Mouse (Mus musculus) heart, postnatal 4 days (tissue): ENCODE measurements at regions not wholly inside any gene's neighbourhood (a gene's known extent, or its start where the extent isn't known, plus 50 kb on each side); places are given as distances from the start of the nearest gene placed in this dataset.

Experiments
- DNase-seq: peaks from one replicate; pipeline ENCODE4 v3.0.0; 2021

DNA sequence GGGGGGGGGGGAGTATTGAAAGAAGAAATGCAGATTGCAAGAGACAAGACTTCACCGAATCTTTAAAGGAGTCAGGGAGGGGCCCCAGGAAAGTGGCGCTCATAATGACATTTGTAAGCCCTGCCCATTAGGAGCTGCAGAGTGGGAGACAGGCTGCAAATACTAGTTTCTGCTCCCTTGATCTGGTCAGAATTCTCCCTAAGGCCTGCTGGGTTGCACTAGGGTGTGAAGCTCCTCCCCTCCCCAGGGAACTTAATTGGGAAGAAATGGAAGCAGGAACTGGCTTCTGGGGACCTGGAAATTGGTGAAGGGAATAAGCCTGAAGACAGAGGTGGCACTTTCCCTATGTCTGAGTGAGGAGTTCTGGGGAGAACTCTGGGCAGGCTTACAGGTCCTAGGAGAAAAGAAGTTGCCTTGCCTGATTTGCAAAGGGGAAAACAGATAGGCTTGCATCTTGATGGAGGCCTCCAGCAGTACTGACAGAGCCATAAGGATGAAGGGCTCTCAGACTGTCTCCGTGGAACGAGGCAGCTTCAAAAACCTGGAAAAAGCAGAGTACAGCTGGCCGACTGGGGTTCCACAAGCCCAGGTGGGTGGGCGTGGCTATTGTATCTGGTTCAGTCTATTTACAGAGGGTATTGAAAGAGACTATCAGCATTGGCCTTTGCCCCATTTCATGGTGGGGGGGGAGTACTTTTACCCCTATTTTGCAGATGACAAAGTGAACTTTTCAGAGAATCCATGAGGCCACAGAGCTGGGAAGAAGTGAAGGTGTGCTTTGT lies 125.7 kb downstream of the Plpp3 start:
- DNase-seq = no peak

GRCm38 (mm10) chr4:105285431-105286013 lies 128.4 kb downstream of the Plpp3 start:
- no peak for DNase-seq

DNA sequence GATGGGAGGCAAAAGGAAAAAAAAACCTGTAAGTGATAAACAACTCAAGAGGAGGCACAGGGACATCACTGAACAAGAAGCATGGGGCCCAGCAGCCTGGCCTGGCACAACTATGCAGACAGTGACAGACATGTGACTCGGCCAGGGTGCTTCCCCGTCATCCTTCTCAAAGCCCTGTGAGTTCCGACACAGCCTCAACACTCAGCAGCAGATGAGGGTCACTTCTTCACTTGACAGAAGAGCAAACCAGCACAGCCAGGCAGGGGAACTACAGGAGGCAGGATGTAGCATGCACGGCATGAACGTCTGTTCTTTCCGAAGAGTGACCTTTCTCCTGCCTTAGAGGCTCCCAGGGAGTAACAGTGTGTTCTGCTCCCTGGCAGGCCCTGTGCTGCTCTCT lies 129.2 kb downstream of the Plpp3 start:
- no peak for DNase-seq

- DNase-seq = no peak
Observed at GRCm38 (mm10) chr4:105286809-105287208, 129.7 kb downstream of the Plpp3 start.

DNA sequence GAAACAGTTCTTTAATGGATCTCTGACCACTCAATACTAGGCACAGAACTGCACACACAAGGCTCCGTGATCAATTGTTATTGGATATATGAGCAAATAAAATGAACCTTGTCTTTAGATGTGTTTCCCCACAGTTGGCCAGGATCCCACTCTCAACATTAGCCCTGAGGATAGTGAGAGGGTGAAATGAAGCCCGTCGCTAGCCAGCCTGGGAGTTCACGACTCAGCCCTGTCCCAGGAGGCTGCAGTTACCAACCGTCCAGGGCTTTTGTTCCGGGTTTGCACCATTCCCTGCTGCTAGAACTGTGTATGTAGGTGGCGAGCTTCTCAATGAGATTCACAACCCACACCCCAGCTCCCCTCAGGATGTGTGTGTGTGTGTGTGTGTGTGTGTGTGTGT lies 130.3 kb downstream of the Plpp3 start:
- no peak for DNase-seq

DNA sequence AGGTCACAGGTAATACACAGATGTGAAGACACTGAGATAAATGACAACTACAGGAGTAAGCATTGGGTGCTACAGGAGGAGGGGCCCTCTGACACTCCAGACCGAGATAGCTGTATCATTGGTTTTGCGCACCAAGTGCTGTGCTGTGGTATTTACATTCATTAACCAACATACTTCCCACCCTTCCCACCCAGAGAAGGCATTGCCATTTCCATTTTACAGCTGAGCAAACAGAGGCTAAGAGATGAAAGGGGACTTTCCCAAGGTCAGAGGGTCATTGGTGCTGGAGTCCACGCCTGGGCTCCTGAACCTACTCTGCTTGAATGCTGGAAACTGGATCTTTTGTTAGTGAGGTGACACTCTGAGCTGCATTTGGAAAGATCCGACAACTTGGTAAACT lies 132.5 kb downstream of the Plpp3 start:
- no peak for DNase-seq

DNA sequence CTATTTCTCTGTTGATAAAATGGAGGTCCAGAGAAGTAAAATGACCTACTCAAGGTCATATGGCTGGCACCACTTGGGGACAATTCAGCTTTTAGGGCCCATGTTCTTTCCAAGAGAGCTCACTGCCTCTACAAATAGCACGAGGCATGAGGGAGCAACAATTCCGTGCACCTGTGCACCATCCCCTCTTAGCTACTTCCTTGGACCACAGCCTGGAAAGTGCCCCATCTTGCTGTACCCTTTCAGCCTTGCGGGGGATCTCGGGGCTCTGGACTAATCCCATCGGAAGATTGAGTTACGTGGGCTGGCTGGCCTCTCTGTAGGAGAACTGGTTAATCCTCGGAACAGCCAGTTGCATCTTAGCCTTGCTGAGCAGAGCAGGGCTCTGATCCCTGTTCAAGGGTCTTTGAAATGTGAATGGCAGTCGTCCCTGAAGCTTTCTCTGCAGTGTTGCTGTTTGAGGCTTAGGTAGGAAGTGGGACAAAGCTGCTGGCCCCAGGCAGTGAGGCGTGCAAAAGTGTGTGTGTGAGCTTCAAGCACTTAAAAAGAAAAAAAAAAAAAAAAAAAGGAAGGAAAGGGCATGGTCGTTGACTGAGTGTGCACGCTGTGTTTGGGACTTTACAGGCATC lies 133.8 kb downstream of the Plpp3 start:
- no peak for DNase-seq

GRCm38 (mm10) chr4:105291503-105291902 lies 134.4 kb downstream of the Plpp3 start:
- no peak for DNase-seq

DNA sequence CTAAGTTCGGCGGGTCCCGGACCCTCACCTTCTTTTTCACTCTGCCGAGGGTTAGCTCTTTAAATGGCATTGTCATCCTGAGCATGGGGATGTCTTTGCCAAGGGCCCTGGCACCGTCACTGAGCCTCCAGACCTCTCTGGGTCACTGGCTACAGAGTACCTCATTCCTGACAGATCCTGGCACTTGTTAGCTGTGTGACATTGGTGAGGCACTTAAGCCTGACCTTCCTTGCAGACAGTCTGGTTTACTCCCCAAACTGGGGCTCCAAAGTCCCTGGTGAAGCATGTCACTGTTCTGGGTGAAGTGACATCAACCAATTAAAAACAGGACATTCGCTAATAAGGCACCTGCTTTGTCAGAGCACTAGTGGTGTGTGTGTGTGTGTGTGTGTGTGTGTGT lies 142.2 kb downstream of the Plpp3 start:
- DNase-seq = peak; percentile 19

- no peak for DNase-seq
Observed at GRCm38 (mm10) chr4:105301547-105301946, 144.4 kb downstream of the Plpp3 start.

DNA sequence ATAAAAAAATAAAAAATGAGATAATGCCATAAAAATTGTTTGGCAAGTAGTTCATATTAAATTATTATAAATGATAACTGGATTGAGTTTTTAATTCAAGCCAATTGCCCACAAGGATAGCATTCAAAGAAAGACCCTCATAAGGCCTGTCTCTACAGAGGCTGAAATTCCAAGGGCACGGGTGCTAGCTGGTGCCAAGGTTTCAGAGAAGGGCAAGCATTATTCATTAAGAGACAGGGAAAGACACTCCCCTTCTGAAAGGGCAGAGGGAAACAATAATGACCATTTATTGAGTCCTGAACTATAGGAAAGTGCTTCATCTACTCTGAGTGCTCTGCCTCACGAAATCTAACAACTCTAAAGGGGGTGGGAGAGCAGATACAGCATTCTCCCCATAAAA lies 147.0 kb downstream of the Plpp3 start:
- DNase-seq = no peak

GRCm38 (mm10) chr4:105305931-105306330 lies 148.8 kb downstream of the Plpp3 start:
- peak; percentile 41 for DNase-seq

DNA sequence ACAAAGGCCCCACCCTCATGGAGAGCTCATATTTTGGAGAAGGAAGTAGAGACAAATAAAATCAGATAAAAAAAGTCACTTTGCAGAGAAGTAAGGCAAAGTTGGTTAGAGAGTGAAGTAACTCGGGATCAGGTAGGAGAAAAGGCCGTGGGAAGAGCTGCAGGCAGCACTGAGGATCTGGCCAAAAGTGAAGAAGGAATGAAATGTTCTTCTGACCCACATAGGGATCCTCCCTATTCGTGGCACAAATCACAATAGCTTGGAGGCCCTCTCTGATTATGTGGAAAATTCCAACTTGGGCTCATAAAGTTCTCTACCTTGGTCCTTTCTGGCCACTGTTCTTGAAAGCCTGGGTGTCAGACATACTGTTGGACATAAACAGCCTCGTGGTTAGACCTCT lies 150.2 kb downstream of the Plpp3 start:
- no peak for DNase-seq

- DNase-seq = no peak
Observed at GRCm38 (mm10) chr4:105307905-105308304, 150.8 kb downstream of the Plpp3 start.

GRCm38 (mm10) chr4:105308971-105309488 lies 151.9 kb downstream of the Plpp3 start:
- DNase-seq = no peak

DNA sequence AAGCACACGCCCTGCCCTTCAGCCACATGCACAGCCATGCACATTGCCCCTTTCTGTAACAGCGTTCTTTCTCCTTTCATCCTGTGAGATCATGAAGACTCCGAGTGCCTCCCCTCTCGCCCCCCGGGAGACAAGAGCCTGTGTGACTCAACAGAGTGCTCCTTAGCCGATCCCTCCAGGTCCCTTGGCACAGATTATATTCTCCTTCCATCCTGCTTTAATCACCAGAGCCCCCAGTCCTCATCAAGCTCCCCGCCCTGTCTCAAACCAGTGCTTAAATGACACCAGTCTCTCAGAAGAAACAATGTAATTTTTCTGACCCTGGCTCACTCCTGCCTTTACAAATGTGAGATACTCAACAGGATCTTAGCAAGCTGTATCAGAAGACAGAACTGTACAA lies 155.5 kb downstream of the Plpp3 start:
- DNase-seq = no peak

GRCm38 (mm10) chr4:105313151-105313818 lies 156.1 kb downstream of the Plpp3 start:
- peak; percentile 44 for DNase-seq

GRCm38 (mm10) chr4:105315095-105315494 lies 157.9 kb downstream of the Plpp3 start:
- no peak for DNase-seq

DNA sequence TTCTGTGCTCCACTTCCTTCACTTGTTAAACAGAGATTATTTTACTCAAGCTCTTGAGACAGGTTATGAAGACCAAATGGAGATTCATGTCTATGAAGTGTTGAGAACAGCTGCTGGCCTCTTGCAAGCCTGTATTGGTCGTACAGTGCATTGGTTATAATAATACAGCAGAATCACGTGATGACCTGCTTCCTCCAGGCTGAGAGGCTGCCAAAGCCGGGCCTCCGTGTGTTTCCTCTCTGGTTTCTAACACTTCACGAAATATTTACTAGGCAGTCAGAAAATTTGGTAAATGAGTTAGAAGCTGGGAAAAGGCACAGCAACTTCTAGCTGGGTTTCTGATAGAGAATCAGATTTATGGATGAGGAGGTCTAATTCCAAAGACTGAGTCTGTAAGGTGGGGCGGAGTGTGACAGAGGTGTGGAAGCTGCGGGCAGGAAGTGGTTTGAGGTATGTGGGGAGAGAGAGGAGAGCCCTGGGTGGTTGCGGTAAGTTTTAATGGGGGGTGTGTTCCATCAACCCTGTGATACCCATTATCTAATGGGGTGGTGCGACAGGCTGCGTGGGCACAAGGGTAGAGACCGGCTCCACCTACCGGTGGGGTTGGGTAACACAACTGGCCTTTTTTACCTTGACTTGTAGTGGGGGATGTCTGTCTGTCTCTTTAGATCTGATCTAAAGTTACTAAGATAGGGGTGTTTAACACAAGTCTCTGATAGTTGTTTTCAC lies 159.5 kb downstream of the Plpp3 start:
- DNase-seq = peak; percentile 22

GRCm38 (mm10) chr4:105318421-105318820 lies 161.3 kb downstream of the Plpp3 start:
- no peak for DNase-seq

DNA sequence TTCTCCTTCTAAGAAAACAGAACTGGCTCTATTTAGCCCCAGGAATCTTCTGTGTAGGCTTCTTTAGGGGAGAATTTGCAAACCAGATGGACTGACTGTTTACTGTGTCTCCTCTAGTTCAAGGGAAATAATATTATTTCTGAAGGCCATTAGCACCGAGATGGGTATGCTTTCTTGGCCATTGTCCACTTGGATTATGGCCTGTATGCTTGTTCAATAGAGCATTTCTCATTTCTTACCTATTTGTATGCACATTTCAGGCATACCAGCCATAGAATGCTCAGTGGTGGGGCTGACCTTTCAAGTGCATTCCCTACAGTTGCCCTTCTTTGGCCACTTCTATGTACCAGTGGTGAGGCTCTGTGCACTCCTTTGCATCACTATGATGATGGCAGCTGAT lies 166.3 kb downstream of the Plpp3 start:
- DNase-seq = no peak

- DNase-seq = no peak
Observed at GRCm38 (mm10) chr4:105326989-105327388, 169.8 kb downstream of the Plpp3 start.
